Mouse (Mus musculus) lung, adult 2 months (tissue): ENCODE data around the gene Dkk3.

ENCODE experiments used
- CTCF ChIP-seq: fragments of 200-500 bp; IDR thresholded peaks from 2 replicates; pipeline ENCODE4 v1.5.1; 2011; ENCODE audit warnings: mild to moderate bottlenecking, low read length, control low read depth; ENCODE audit not compliant: insufficient read depth
- POLR2A ChIP-seq: fragments of 200-500 bp; IDR thresholded peaks from 2 replicates; pipeline ENCODE4 v1.6.1; 2011; ENCODE audit warnings: low read depth, mild to moderate bottlenecking, control low read depth, low read length, borderline replicate concordance; ENCODE audit errors: extremely low read depth

DNA sequence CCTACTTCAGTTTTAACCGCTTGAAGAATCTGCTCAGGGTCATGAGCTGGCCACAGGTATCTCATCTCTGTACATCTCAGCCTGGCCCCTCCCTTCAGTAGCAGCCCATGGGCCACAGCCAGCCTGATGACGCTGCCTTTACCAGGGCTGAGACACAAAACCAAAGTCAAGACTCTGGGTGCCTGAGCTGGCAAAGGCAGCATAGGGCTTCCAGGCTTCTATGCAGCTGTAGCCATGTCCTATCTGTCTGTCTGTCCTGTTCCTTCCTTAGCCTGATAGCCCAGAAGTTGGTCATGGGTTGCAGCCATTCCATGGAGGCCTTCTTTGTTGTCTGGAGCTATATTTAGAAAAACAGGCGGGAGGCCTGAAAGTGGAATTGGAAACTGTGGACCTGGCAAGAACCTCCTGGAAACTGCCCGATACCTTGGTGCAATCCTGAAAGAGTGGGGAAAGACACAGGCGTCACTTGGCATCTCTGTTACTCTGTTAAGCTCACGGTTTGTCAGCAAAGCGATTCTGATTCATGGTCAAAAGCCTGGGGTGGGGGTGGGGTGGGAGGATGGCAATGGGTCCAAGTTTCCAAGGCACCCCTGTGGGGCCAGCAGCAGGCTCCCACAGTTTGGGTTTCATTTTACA lies 33.1 kb downstream of the Dkk3 start:
- TF ChIP-seq POLR2A (no peak), CTCF (no peak)
